Mouse (Mus musculus) cortical plate, adult 2 months (tissue): ENCODE results near the gene Mre11a.

Experiments used
- CTCF ChIP-seq: fragments of 200-500 bp; IDR thresholded peaks from 2 replicates; pipeline ENCODE4 v1.5.1; 2011; ENCODE audit warnings: mild to moderate bottlenecking, control low read depth, low read length; ENCODE audit not compliant: insufficient read depth; ENCODE audit errors: extremely low read depth
- POLR2A ChIP-seq: fragments of 200-500 bp; IDR thresholded peaks from 2 replicates; pipeline ENCODE4 v1.6.1; 2011; ENCODE audit warnings: mild to moderate bottlenecking, low read length, control low read depth; ENCODE audit not compliant: insufficient read depth; ENCODE audit errors: extremely low read depth

GRCm38 (mm10) chr9:14871536-14871935, 87.1 kb downstream of the Mre11a start:
- no peak for TF ChIP-seq CTCF
- no peak for TF ChIP-seq POLR2A
